Mouse (Mus musculus) kidney, postnatal 0 days (tissue): ENCODE measurements around the gene Cnr2. TPM values are rescaled to one million over a fixed set of nuclear protein-coding genes. Genes with fewer than 3 reads are reported as not detected.

Source experiments
- ATAC-seq: fragments of 200-750 bp; cut with Nextera tagmentation; replicated peaks from 2 replicates; pipeline ENCODE4 v1.8.0; 2017; ENCODE audit warnings: low read depth, moderate number of reproducible peaks, moderate TSS enrichment, moderate library complexity; ENCODE audit not compliant: low FRiP score
- DNase-seq: peaks from one replicate; pipeline ENCODE4 v3.0.0-alpha.2; 2016; ENCODE audit warnings: low spot score
- H3K27ac ChIP-seq: fragments of 300-500 bp; sonication (generic); 2 replicates; pipeline ENCODE4 v1.5.1; 2014; ENCODE audit warnings: mild to moderate bottlenecking
- H3K27me3 ChIP-seq: fragments of 300-500 bp; sonication (generic); 2 replicates; pipeline ENCODE4 v1.6.1; 2014; ENCODE audit warnings: low read length, mixed read lengths; ENCODE audit not compliant: insufficient read depth
- H3K36me3 ChIP-seq: fragments of 300-500 bp; sonication (generic); 2 replicates; pipeline ENCODE4 v1.6.1; 2014; ENCODE audit warnings: low read length, mixed read lengths; ENCODE audit not compliant: insufficient read depth
- H3K4me1 ChIP-seq: fragments of 300-500 bp; sonication (generic); replicated peaks from 2 replicates; pipeline ENCODE4 v1.6.1; 2014; ENCODE audit warnings: antibody characterized with exemption, low read length, mixed read lengths; ENCODE audit not compliant: insufficient read depth
- H3K4me2 ChIP-seq: fragments of 300-500 bp; sonication (generic); 2 replicates; pipeline ENCODE4 v1.6.1; 2014; ENCODE audit warnings: mild to moderate bottlenecking, low read length, moderate library complexity, mixed read lengths
- H3K4me3 ChIP-seq: fragments of 300-500 bp; sonication (generic); replicated peaks from 2 replicates; pipeline ENCODE4 v1.5.1; 2014; ENCODE audit warnings: low read depth, low read length
- H3K9ac ChIP-seq: fragments of 300-500 bp; sonication (generic); 2 replicates; pipeline ENCODE4 v1.6.1; 2014; ENCODE audit warnings: low read depth, low read length
- H3K9me3 ChIP-seq: fragments of 300-500 bp; sonication (generic); replicated peaks from 2 replicates; pipeline ENCODE4 v1.6.1; 2016; ENCODE audit warnings: low read length, inconsistent platforms, mixed read lengths
- CTCF ChIP-seq: IDR thresholded peaks from 2 replicates; pipeline ENCODE4 v1.5.1; 2016; ENCODE audit warnings: antibody characterized with exemption, low read depth, mild to moderate bottlenecking, moderate library complexity
- WGBS: fragments of 180-500 bp; shearing (Covaris S2); extraction: QIAGEN DNeasy Blood & Tissue Kit; methylation state at CpG from one replicate; pipeline ENCODE4 v1.1.7; 2014; 5-methylcytosine and 5-hydroxymethylcytosine counted together
- polyA plus RNA-seq: library from polyadenylated mRNA; unstranded; fragments of >200 nt; fragmentation: Nextera tagmentation; extraction: Ambion mirVana; gene quantifications from 2 replicates; pipeline ENCODE4 v1.2.1, GENCODE M21; 2015

Cnr2 gene
- polyA plus RNA-seq, 1 experiment from 2014 or later, result 0.68 TPM

DNA sequence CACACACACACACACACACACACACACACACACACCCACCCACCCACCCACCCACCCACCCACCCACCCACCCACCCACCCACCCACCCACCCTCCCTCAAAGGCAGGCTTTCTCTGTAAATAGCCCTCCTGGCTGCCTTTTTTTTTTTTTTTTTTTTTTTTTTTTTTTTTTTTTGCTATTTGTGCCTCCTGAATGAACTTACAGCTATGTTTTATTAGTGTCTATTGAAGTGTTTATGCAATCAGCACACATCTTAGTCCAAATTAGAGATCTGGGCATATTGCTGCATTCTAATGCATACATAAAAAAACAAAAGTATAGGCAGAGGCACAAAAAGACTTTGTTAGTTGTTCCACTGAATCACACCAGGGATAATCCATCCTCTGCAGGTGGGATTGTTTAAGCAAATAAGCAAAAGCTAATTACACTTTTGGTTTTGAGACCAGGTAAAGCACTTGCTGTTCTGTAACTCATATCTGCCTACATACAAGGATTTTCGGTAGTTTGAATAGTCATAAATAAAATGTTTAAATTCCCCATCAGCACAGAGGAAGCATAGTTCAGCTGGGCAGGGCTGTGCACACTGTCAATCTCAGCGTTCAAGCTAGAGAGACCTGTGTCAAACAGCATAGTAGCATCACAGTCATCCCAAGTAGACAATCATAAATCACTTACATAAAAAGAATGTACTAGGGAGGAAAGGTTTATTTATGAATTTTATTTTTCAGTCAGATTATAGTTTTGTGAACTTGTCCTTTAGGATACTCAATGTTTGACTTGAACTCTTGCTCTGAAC is 24.8 kb upstream of the Cnr2 start:
- peaks cover 29% of the 10 kb centered on the region for H3K4me1 ChIP-seq
- peaks cover 11% of the 10 kb centered on the region for H3K36me3 ChIP-seq
- no peak overlapping the region for H3K27ac ChIP-seq
- H3K4me3 ChIP-seq, result no peak overlapping the region
- H3K9me3 ChIP-seq, result no peaks in the 10 kb centered on the region
- no peak for TF ChIP-seq CTCF
- no peaks in the 10 kb centered on the region for H3K27me3 ChIP-seq
- H3K9ac ChIP-seq, result no peak overlapping the region
- peak overlapping the region; percentile 63 for H3K4me2 ChIP-seq
- ATAC-seq (no peak), DNase-seq (no peak)
- 11% methylated on average over 2 of the region's 2 CpGs for WGBS

GRCm38 (mm10) chr4:135872015-135872414 is 23.2 kb upstream of the Cnr2 start:
- Histone ChIP-seq H3K9me3 (no peaks in the 10 kb centered on the region), H3K4me3 (peak overlapping the region; percentile 84), H3K4me1 (peaks cover 42% of the 10 kb centered on the region), H3K27ac (peak overlapping the region; percentile 99), H3K36me3 (peaks cover 6% of the 10 kb centered on the region; the same call in 1 of the 2 replicates), H3K27me3 (no peaks in the 10 kb centered on the region), H3K4me2 (peak overlapping the region; percentile 63), H3K9ac (peak overlapping the region; percentile 95; the same call in 1 of the 2 replicates)
- no peak for TF ChIP-seq CTCF
- no peak for ATAC-seq
- DNase-seq, result no peak
- 17% methylated on average over 3 of the region's 3 CpGs for WGBS

GRCm38 (mm10) chr4:135872589-135873391 is 22.4 kb upstream of the Cnr2 start:
- Histone ChIP-seq H3K9me3 (no peaks in the 10 kb centered on the region), H3K4me1 (peaks cover 44% of the 10 kb centered on the region), H3K9ac (peak overlapping the region; percentile 95), H3K36me3 (peaks cover 6% of the 10 kb centered on the region; the same call in 1 of the 2 replicates), H3K4me2 (peak overlapping the region; percentile 63), H3K27me3 (no peaks in the 10 kb centered on the region), H3K4me3 (peak overlapping the region; percentile 84), H3K27ac (peak overlapping the region; percentile 99)
- DNase-seq (peak; percentile 57), ATAC-seq (no peak)
- TF ChIP-seq CTCF, result no peak
- 3% methylated on average over 17 of the region's 17 CpGs for WGBS

DNA sequence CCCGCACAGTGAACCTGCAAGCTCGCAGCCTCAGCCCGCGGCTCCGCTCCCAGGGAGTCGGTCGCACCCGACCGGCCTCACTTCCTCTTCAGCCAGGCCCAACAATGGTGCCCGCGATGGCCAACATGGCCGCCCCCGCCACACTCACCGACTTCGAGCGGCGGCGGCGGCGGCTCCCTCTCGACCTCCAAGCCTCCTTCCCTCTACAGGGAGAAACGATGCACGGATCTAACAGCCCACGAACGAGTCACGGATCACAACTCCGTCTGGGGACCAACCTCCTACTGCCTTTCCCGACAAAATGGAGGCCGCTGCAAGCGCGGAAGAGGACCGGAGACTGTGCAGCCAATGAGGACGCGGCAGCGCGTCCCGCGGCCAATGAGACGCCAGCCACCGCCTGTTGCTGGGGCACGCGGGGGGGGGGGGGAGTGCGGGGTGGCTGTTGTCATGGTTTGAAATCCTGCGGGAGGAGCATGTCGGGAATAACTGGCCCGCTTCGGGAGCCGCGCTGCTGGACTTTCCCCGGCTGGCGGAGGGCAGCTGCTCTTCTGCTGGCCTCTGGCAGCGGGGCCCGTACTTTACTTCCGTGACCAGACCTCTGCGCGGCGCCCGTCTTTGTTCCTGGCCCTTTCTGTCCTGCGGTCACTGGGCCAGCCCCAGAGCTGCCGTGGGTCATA is 21.5 kb upstream of the Cnr2 start, which contains the start of gene Pnrc2:
Pnrc2 (minus strand) TSS at position 325 of the 677 bp plus-strand sequence.
- ATAC-seq (peak; percentile 93), DNase-seq (peak; percentile 98)
- Histone ChIP-seq H3K4me1 (peaks cover 44% of the 10 kb centered on the region), H3K36me3 (peaks cover 6% of the 10 kb centered on the region; the same call in 1 of the 2 replicates), H3K9ac (peak within 1 kb of the TSS; percentile 95), H3K9me3 (no peaks in the 10 kb centered on the region), H3K27ac (peak within 1 kb of the TSS; percentile 99), H3K4me2 (peak within 1 kb of the TSS; percentile 63), H3K4me3 (peak within 1 kb of the TSS; percentile 84), H3K27me3 (no peaks in the 10 kb centered on the region)
- TF ChIP-seq CTCF, result no peak
- WGBS, result under 1% methylated on average over 56 of the region's 60 CpGs

DNA sequence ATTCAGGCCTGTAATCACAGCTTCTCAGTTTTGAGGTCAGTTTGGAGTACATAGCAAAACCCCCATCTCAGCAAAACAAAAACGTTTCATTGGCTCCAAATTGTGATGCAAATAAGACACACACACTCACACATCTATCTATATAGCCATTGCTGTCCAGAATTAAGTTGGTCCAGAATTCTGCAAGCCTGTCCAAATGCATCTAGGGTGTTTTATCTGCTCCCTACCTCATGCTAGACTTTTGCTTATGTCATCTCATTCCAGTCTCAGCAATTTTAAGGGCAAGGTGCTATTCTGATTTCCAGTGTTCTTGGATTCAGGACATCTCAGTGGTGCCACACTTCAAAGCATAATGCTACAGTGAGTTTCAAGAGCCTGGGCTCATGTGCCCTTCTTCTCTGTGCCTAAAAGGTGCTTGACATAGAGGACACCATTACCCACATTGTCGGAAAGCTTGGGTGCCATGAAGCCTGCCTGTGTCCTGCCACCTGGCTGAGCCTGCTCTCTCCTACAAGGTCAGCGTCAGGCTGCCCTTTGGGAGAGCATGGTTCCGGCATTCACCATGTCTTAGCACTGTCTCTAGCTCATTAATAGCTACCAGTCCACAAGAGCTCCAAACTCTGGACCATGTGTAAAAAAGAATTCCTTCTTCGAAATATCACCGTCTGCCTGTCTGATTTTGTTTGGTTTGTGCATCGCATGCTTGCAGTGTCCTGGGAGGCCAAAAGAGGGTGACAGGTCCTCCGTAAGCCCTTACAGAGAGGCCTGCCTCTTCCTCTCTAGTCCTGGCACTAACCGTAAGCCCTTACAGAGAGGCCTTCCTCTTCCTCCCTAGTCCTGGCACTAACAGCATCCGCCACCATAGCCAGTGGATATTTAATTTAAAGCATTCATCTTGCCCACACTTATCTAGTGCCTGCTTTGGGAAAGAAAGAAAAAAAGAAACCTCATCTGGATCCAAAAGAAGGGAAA is 20.3 kb upstream of the Cnr2 start:
- WGBS, result 79% methylated on average over 10 of the region's 10 CpGs

More for the DNA sequence above, 20.3 kb upstream of the Cnr2 start:
- DNase-seq (no peak), ATAC-seq (no peak)
- H3K9me3 ChIP-seq, result no peaks in the 10 kb centered on the region
- no peak overlapping the region for H3K4me3 ChIP-seq
- 0 out of 2 replicates have a peak, but pooled peaks have one; percentile 5 for TF ChIP-seq CTCF
- H3K27ac ChIP-seq, result peak overlapping the region; percentile 99
- no peaks in the 10 kb centered on the region for H3K27me3 ChIP-seq
- H3K4me1 ChIP-seq, result peaks cover 37% of the 10 kb centered on the region
- peaks cover 6% of the 10 kb centered on the region; the same call in 1 of the 2 replicates for H3K36me3 ChIP-seq
- H3K9ac ChIP-seq, result peak overlapping the region; percentile 95; the same call in 1 of the 2 replicates
- peak overlapping the region; percentile 63 for H3K4me2 ChIP-seq
